Mouse (Mus musculus) bone marrow, adult 2 months (tissue): ENCODE measurements around the gene Tff1.

ENCODE experiments used
- CTCF ChIP-seq: fragments of 200-500 bp; IDR thresholded peaks from 2 replicates; pipeline ENCODE4 v1.5.1; 2011; ENCODE audit warnings: low read length, control low read depth; ENCODE audit not compliant: control insufficient read depth, insufficient read depth
- POLR2A ChIP-seq: fragments of 200-500 bp; IDR thresholded peaks from 2 replicates; pipeline ENCODE4 v1.6.1; 2011; ENCODE audit warnings: low read depth, mild to moderate bottlenecking, control low read depth, low read length, borderline replicate concordance; ENCODE audit not compliant: control insufficient read depth

- TF ChIP-seq CTCF (no peak), POLR2A (no peak)
Observed at GRCm38 (mm10) chr17:31136821-31137220, 28.3 kb downstream of the Tff1 start.
